Mouse (Mus musculus) monocyte, adult 5-6 weeks (primary cell): ENCODE measurements around the gene Tnp2. TPM values are rescaled to one million over a fixed set of nuclear protein-coding genes. Genes with fewer than 3 reads are reported as not detected.

Source experiments
- total RNA-seq: library from RNA; stranded (forward); fragments of 200-1000, 200-491, 200-594 nt; gene quantifications from 3 replicates; pipeline ENCODE4 v1.2.3, GENCODE M21; 2017

Tnp2 gene
- total RNA-seq, 1 experiment from 2014 or later, result not detected

Other genes with a start within 250 kb of the Tnp2 start
- 4.7 to 11.4 TPM (median 10.3 TPM) in 3 replicates for gene Dexi, start 245.6 kb downstream of the Tnp2 start, total RNA-seq
- 14.0 to 27.1 TPM (median 19.1 TPM) in 3 replicates for gene Clec16a, start 243.3 kb downstream of the Tnp2 start, total RNA-seq
- 1.4 to 6.3 TPM (median 1.5 TPM) in 3 replicates for gene Socs1, start 3.1 kb downstream of the Tnp2 start, total RNA-seq
- not detected in 3 replicates for gene Prm3, start 2.3 kb upstream of the Tnp2 start, total RNA-seq
- gene Prm2, start 7.5 kb upstream of the Tnp2 start, total RNA-seq, result 6.1 to 11.8 TPM in 2 of 3 replicates, not detected in the other
- 1.5 to 7.7 TPM in 2 of 3 replicates, not detected in the other for gene Prm1, start 17.2 kb upstream of the Tnp2 start, total RNA-seq
- not detected in 3 replicates for gene Gm11172, start 24.3 kb upstream of the Tnp2 start, total RNA-seq
- gene Rmi2, start 46.4 kb upstream of the Tnp2 start, total RNA-seq, result 0.58 TPM in 1 of 3 replicates, not detected in the others